Mouse (Mus musculus) liver, embryonic 16.5 days (tissue): ENCODE results near the gene Tbc1d1. TPM values are rescaled to one million over a fixed set of nuclear protein-coding genes. Genes with fewer than 3 reads are reported as not detected.
A peak's percentile ranks its signal among the peaks of the same experiment; 100 is the strongest.

Experiments
- ATAC-seq: fragments of 200-750 bp; cut with Nextera tagmentation; 2 replicates; pipeline ENCODE4 v1.8.0; 2017; ENCODE audit warnings: low read depth, mild to moderate bottlenecking, moderate number of reproducible peaks, moderate library complexity
- H3K27ac ChIP-seq: fragments of 300-500 bp; sonication (generic); 2 replicates; pipeline ENCODE4 v1.5.1; 2014; ENCODE audit warnings: mild to moderate bottlenecking, low read length
- H3K27me3 ChIP-seq: fragments of 300-500 bp; sonication (generic); 2 replicates; pipeline ENCODE4 v1.6.1; 2014; ENCODE audit warnings: low read depth, low read length, mixed read lengths; ENCODE audit not compliant: control insufficient read depth, insufficient read depth
- H3K36me3 ChIP-seq: fragments of 300-500 bp; sonication (generic); 2 replicates; pipeline ENCODE4 v1.6.1; 2014; ENCODE audit warnings: mild to moderate bottlenecking; ENCODE audit not compliant: control insufficient read depth, insufficient read depth
- H3K4me1 ChIP-seq: fragments of 300-500 bp; sonication (generic); 2 replicates; pipeline ENCODE4 v1.6.1; 2014; ENCODE audit warnings: low read depth, low read length, mixed read lengths; ENCODE audit not compliant: control insufficient read depth
- H3K4me2 ChIP-seq: fragments of 300-500 bp; sonication (generic); 2 replicates; pipeline ENCODE4 v1.6.1; 2014; ENCODE audit warnings: low read depth, low read length, mixed read lengths
- H3K4me3 ChIP-seq: fragments of 300-500 bp; sonication (generic); 2 replicates; pipeline ENCODE4 v1.5.1; 2014; ENCODE audit warnings: low read depth, mild to moderate bottlenecking, low read length
- H3K9ac ChIP-seq: fragments of 300-500 bp; sonication (generic); 2 replicates; pipeline ENCODE4 v1.6.1; 2014; ENCODE audit warnings: low read depth, low read length
- H3K9me3 ChIP-seq: fragments of 300-500 bp; sonication (generic); replicated peaks from 2 replicates; pipeline ENCODE4 v1.6.1; 2016; ENCODE audit warnings: low read length; ENCODE audit not compliant: control insufficient read depth
- WGBS: fragments of 180-500 bp; shearing (Covaris S2); extraction: QIAGEN DNeasy Blood & Tissue Kit; methylation state at CpG from one replicate; pipeline ENCODE4 v1.1.7; 2014; ENCODE audit not compliant: insufficient replicate concordance; 5-methylcytosine and 5-hydroxymethylcytosine counted together
- polyA plus RNA-seq: library from polyadenylated mRNA; unstranded; fragments of >200 nt; fragmentation: Nextera tagmentation; extraction: Ambion mirVana; gene quantifications from 2 replicates; pipeline ENCODE4 v1.2.1, GENCODE M21; 2015

The Tbc1d1 gene
- polyA plus RNA-seq, 1 experiment from 2014 or later = 6.3 TPM

DNA sequence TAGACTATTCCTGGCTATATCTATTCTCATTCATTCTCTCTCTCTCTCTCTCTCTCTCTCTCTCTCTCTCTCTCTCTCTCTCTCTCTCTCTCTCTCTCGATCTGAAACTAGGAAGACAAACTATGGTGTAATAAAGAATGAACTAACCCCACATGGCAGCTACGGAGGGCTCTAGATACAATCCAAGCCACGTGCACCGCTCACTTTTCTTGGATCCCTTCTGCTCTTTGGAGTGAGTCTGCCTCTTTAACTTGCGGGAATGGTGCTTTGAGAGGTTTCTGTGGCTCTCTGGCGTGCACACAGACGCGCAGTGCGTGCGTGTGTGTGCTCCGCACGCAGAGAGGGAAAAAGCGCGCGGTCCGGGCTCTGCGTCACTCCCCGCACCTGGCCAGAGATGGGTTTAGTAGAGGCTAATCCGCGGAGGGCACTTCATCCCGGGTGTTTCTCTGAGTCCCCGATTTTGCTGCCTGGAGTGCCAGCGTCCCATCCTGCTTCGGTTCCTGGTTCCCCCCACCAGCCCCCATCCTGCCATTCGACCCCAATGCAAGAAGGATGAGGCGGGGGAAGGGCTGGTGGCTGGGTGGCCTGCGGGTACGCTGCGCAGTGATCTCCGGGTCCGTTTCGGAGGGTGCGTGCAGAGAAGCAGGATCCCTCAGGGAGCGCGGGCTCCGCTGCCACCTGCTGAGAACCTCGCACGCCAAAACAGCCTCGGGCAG, 3.1 kb downstream of the Tbc1d1 start:
- peak overlapping the region; percentile 90 for H3K4me2 ChIP-seq
- ATAC-seq = no peak
- peak overlapping the region; percentile 68 for H3K9ac ChIP-seq
- WGBS = under 1% methylated on average over 39 of the region's 39 CpGs
- peaks cover 15% of the 10 kb centered on the region for H3K27me3 ChIP-seq
- peak overlapping the region; percentile 76 for H3K4me3 ChIP-seq
- H3K36me3 ChIP-seq = no peaks in the 10 kb centered on the region
- H3K27ac ChIP-seq = no peak overlapping the region
- H3K9me3 ChIP-seq = no peaks in the 10 kb centered on the region
- H3K4me1 ChIP-seq = peaks cover 47% of the 10 kb centered on the region

- Histone ChIP-seq H3K9me3 (no peaks in the 10 kb centered on the region), H3K36me3 (no peaks in the 10 kb centered on the region), H3K4me1 (peaks cover 47% of the 10 kb centered on the region), H3K27me3 (peaks cover 15% of the 10 kb centered on the region), H3K27ac (0 out of 2 replicates have a peak overlapping the region, but pooled peaks have one; percentile 47), H3K4me3 (peak overlapping the region; percentile 76), H3K4me2 (peak overlapping the region; percentile 90), H3K9ac (peak overlapping the region; percentile 68)
- 0% methylated on average over 61 of the region's 63 CpGs for WGBS
- peak; percentile 42 for ATAC-seq
Observed at GRCm38 (mm10) chr5:64159781-64160704, 3.9 kb downstream of the Tbc1d1 start.

GRCm38 (mm10) chr5:64160705-64161391, 4.7 kb downstream of the Tbc1d1 start:
- no peaks in the 10 kb centered on the region for H3K9me3 ChIP-seq
- H3K9ac ChIP-seq = peak overlapping the region; percentile 68
- peak overlapping the region; percentile 76 for H3K4me3 ChIP-seq
- no peak overlapping the region; the same call in none of the 2 replicates for H3K27ac ChIP-seq
- 1% methylated on average over 23 of the region's 23 CpGs for WGBS
- ATAC-seq = no peak
- peaks cover 47% of the 10 kb centered on the region for H3K4me1 ChIP-seq
- H3K36me3 ChIP-seq = no peaks in the 10 kb centered on the region
- peak overlapping the region; percentile 90 for H3K4me2 ChIP-seq
- H3K27me3 ChIP-seq = peaks cover 15% of the 10 kb centered on the region

- H3K27me3 ChIP-seq = peaks cover 15% of the 10 kb centered on the region
- H3K27ac ChIP-seq = peak overlapping the region; percentile 5; the same call in 1 of the 2 replicates
- no peaks in the 10 kb centered on the region for H3K36me3 ChIP-seq
- no peaks in the 10 kb centered on the region for H3K9me3 ChIP-seq
- H3K9ac ChIP-seq = no peak overlapping the region
- WGBS = 29% methylated on average over 3 of the region's 3 CpGs
- peak overlapping the region; percentile 76; the same call in 1 of the 2 replicates for H3K4me3 ChIP-seq
- peak overlapping the region; percentile 90 for H3K4me2 ChIP-seq
- peaks cover 41% of the 10 kb centered on the region for H3K4me1 ChIP-seq
- no peak for ATAC-seq
Observed at GRCm38 (mm10) chr5:64161917-64162316, 5.8 kb downstream of the Tbc1d1 start.

- H3K4me3 ChIP-seq = no peak overlapping the region
- peaks cover 41% of the 10 kb centered on the region for H3K4me1 ChIP-seq
- ATAC-seq = no peak
- H3K9ac ChIP-seq = no peak overlapping the region
- H3K9me3 ChIP-seq = no peaks in the 10 kb centered on the region
- peaks cover 15% of the 10 kb centered on the region for H3K27me3 ChIP-seq
- H3K36me3 ChIP-seq = no peaks in the 10 kb centered on the region
- WGBS = 80% methylated on average over 5 of the region's 5 CpGs
- H3K27ac ChIP-seq = no peak overlapping the region
- H3K4me2 ChIP-seq = no peak overlapping the region
Observed at GRCm38 (mm10) chr5:64162582-64162981, 6.5 kb downstream of the Tbc1d1 start.

DNA sequence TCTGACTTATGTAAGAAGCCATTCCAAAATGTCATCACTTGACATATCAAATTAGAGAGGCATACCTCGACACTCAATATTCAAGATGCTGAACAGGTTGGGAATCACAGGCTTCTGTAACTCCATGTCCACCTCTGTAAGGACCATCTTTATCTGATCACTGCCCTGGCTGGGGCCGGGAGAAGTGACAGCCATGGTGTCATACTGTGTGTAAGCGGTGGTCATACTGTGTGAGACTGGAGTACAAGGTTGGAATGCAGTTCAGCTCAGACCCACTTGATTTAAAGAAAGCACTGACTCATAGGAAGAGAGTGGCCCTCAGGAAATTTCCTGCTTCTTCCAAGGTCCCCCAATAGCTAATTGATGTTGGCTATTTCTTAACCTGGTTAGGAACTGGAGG, 8.3 kb downstream of the Tbc1d1 start:
- H3K4me1 ChIP-seq = peaks cover 27% of the 10 kb centered on the region
- no peaks in the 10 kb centered on the region for H3K9me3 ChIP-seq
- WGBS = 72% methylated on average over 3 of the region's 3 CpGs
- H3K36me3 ChIP-seq = no peaks in the 10 kb centered on the region
- H3K27me3 ChIP-seq = peaks cover 4% of the 10 kb centered on the region
- no peak overlapping the region for H3K4me3 ChIP-seq
- H3K4me2 ChIP-seq = no peak overlapping the region
- H3K9ac ChIP-seq = no peak overlapping the region
- ATAC-seq = no peak
- no peak overlapping the region for H3K27ac ChIP-seq

- Histone ChIP-seq H3K27me3 (no peaks in the 10 kb centered on the region), H3K36me3 (no peaks in the 10 kb centered on the region), H3K4me3 (no peak overlapping the region), H3K9ac (no peak overlapping the region), H3K4me1 (peaks cover 21% of the 10 kb centered on the region), H3K9me3 (no peaks in the 10 kb centered on the region), H3K27ac (no peak overlapping the region), H3K4me2 (no peak overlapping the region)
- no peak for ATAC-seq
- 59% methylated on average over 2 of the region's 2 CpGs for WGBS
Observed at GRCm38 (mm10) chr5:64165826-64166225, 9.7 kb downstream of the Tbc1d1 start.

- H3K9ac ChIP-seq = no peak overlapping the region
- H3K36me3 ChIP-seq = no peaks in the 10 kb centered on the region
- no peak overlapping the region for H3K4me3 ChIP-seq
- no peak overlapping the region for H3K4me2 ChIP-seq
- H3K27me3 ChIP-seq = no peaks in the 10 kb centered on the region
- no peaks in the 10 kb centered on the region for H3K9me3 ChIP-seq
- H3K27ac ChIP-seq = no peak overlapping the region
- no peaks in the 10 kb centered on the region for H3K4me1 ChIP-seq
- ATAC-seq = peak; percentile 59
- WGBS = 79% methylated on average over 10 of the region's 10 CpGs
Observed at GRCm38 (mm10) chr5:64168990-64169540, 13.0 kb downstream of the Tbc1d1 start.
